Mouse (Mus musculus) T-helper 17 cell (primary cell): ENCODE measurements around the gene Hrh1.

Experiments used
- in situ Hi-C, 2 experiments: fragments of 300-600 bp; cut with MboI, MseI; formaldehyde crosslinking; loops; 1 replicate in 1 of 2; 2 replicates in 1 of 2; pipeline ENCODE4 v1.15.1; 2025; ENCODE audit warnings: high pct_unique_total_duplicates in 2 of 2

The Hrh1 gene

GRCm38 (mm10) chr6:114404774-114405468, 7.2 kb downstream of the Hrh1 start:
- in situ Hi-C loops = loop anchor here in 1 of 2 experiments (5.0 to 10.0 kb wide), 2 partner anchors 277 to 790 kb away; no protein-coding TSS in a partner anchor

DNA sequence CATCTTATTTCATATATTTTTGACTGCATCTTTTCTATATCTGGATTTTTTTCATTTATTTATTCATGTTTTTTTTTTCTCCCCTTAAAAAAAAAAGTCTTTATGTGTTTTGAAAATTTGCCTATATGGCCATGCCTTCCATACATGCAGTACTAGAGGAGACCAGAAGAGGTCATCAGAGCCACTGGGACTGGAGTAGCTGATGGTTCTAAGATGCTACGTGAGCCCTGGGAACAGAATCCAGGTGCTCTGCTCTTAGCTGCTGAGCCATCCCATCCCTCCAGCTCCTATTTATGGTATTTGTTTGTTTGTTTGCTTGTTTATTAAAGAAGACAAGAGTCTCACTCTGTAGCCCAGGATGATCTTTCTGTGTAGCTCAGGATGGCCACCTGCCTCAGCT, 8.9 kb downstream of the Hrh1 start:
- in situ Hi-C loops = loop anchor here in 1 of 2 experiments (5.0 to 10.0 kb wide), 2 partner anchors 276 to 788 kb away; no protein-coding TSS in a partner anchor

- in situ Hi-C loops = loop anchor here in 1 of 2 experiments (5.0 to 10.0 kb wide), 2 partner anchors 275 to 788 kb away; no protein-coding TSS in a partner anchor
Observed at GRCm38 (mm10) chr6:114407049-114407448, 9.3 kb downstream of the Hrh1 start.

GRCm38 (mm10) chr6:114408278-114408677, 10.5 kb downstream of the Hrh1 start:
- in situ Hi-C loops = loop anchor here in 1 of 2 experiments (5.0 to 10.0 kb wide), 2 partner anchors 274 to 787 kb away; no protein-coding TSS in a partner anchor

DNA sequence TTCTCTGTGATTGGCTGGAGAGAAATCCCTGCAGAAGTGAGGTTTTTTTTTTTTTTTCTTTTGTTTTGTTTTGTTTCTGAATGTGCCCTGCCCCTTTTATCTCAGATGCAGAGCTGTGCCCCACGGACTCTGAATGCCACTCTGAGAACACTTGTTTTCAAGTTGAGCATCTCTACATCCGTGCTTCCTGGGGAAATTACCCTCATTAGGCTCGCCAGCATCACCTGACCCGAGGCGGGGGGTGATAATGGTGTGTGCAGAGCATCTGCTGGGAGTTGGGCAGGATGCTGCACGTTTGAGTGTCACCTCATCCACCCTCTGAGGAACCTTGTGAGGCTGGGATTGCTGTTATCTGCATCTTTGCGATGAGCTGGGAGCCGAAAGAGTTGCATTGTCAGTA, 14.2 kb downstream of the Hrh1 start:
- in situ Hi-C loops = loop anchor here in 1 of 2 experiments (10.0 kb wide), 1 partner anchor 63 kb away; no protein-coding TSS in a partner anchor

GRCm38 (mm10) chr6:114414510-114414909, 16.8 kb downstream of the Hrh1 start:
- in situ Hi-C loops = loop anchor here in 1 of 2 experiments (10.0 kb wide), 1 partner anchor 60 kb away; no protein-coding TSS in a partner anchor

GRCm38 (mm10) chr6:114418037-114418436, 20.3 kb downstream of the Hrh1 start:
- in situ Hi-C loops = loop anchor here in 1 of 2 experiments (10.0 kb wide), 1 partner anchor 57 kb away; no protein-coding TSS in a partner anchor

DNA sequence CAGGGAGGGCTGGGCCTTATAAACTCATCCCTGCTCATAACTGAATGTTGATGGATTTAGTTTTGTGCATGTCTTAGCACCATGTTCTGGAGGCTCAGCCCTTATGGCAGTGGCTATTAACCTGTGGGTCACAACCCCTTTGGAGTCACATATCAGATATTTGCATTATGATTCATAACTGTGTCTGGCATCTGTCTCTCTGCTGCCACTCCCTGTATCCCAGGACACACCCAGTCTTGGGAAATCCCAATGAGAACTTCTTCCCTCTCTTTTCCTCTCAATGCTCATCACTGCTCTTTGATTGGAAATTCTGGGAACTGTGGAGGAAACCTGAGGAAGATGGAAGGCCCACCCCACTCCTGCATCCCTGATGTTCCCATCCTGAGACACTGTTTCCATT, 23.3 kb downstream of the Hrh1 start:
- in situ Hi-C loops = no loop called here

GRCm38 (mm10) chr6:114423051-114423676, 25.4 kb downstream of the Hrh1 start:
- in situ Hi-C loops = no loop called here

- in situ Hi-C loops = no loop called here
Observed at GRCm38 (mm10) chr6:114425343-114425742, 27.6 kb downstream of the Hrh1 start.

GRCm38 (mm10) chr6:114427641-114428040, 29.9 kb downstream of the Hrh1 start:
- in situ Hi-C loops = no loop called here

DNA sequence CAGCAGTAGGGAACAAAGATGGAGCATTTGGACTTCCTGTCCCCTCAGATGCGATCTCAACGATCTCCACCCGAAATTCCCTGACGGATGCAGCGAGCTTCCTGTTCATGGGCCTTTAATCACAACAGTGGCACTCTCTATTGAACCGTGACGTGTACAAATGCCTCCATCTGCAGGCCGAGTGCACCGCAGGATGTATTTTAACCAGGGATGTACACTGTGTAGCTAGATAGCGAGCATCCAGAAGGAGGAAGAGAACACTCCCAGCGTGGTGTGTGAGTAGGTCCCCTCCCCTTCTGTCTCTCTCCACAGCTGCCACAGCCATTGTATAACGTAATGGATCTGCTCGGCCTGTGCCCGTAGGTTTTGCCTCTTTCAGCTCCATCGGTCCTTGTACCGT, 31.1 kb downstream of the Hrh1 start:
- in situ Hi-C loops = no loop called here

GRCm38 (mm10) chr6:114432591-114432990, 34.9 kb downstream of the Hrh1 start:
- in situ Hi-C loops = no loop called here

DNA sequence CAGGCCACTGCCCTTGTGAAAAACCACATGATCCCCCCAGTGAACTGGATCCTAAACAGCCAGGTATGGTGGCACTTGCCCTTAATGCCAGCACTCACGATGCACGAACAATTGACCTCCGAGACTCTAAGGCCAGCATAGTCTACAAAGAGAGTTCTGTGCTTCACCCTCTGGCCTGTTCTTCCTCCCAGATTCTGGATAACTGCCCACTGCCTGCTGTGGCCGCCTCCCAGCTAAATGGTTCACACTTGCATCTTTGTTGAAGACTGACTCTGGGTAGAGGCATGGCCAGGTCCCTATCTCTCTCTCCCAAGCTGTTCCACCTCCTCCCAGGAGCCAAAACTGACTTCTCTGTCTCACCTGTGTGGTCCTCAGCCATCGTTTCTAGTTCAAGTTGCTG, 36.8 kb downstream of the Hrh1 start:
- in situ Hi-C loops = no loop called here

- in situ Hi-C loops = no loop called here
Observed at GRCm38 (mm10) chr6:114440302-114440701, 42.6 kb downstream of the Hrh1 start.

- in situ Hi-C loops = no loop called here
Observed at GRCm38 (mm10) chr6:114440788-114441453, 43.2 kb downstream of the Hrh1 start.

DNA sequence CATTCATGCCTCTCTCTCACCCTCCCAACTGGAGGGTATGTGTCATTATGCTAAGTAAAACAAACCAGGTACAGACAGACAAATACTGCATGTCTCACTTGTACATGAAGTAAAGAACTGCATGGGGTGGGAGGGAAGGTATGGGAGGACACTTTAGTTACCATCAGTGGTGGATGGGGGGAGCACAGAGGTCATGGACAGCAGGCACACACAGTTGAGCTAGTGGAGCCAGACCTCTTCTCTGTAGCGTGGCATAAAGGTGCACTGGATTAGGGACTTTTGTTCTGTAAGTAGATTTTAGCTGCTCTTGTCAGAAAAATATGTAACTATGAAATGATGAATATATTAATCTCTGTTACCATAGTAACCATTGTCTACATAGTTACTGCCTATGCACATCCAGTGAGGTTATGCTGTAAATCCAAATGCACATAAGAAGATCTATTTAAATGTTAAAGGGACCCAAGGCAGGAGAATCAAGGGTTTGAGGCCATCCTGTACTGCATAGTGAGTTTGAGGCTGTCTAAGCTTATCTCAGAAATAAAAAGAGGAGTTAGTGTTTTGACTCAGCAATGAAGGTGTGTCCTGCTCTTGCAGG, 46.6 kb downstream of the Hrh1 start:
- in situ Hi-C loops = no loop called here

GRCm38 (mm10) chr6:114444976-114445375, 47.2 kb downstream of the Hrh1 start:
- in situ Hi-C loops = no loop called here

DNA sequence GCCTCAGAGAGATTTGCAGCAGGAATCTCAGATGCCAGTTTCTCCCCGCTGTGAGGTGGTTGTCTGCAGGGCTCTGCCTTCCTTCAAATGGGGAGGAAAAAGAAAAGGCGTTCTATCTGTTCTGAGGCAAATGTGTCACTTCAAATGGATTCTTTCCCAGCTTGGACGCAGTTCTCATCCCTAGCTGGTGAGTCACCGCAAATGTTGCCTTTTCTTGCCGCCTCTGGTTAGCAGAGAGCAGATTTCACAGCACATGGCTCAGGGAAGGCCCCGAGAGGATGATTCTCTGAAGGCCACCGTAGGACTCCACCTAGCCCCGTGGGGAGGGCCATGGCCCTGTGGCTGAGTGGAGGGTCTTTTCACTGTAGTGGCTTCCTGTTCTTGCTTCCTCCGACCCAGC, 51.2 kb downstream of the Hrh1 start:
- in situ Hi-C loops = no loop called here

GRCm38 (mm10) chr6:114455267-114455666, 57.5 kb downstream of the Hrh1 start:
- in situ Hi-C loops = no loop called here

- in situ Hi-C loops = no loop called here
Observed at GRCm38 (mm10) chr6:114456255-114457042, 58.7 kb downstream of the Hrh1 start.
